Mouse (Mus musculus) lung, embryonic 15.5 days (tissue): ENCODE results near the gene Trim41. TPM values are rescaled to one million over a fixed set of nuclear protein-coding genes. Genes with fewer than 3 reads are reported as not detected.
"Not testable (repeated sequence)": the region's sequence is repeated elsewhere in the genome, so short reads cannot be mapped to it uniquely, and the experiment has no call there.

Experiments
- ATAC-seq: fragments of 200-750 bp; cut with Nextera tagmentation; 2 replicates; pipeline ENCODE4 v1.8.0; 2017; ENCODE audit warnings: moderate number of reproducible peaks, borderline replicate concordance; ENCODE audit not compliant: low FRiP score, low TSS enrichment; ENCODE audit errors: extremely low read depth
- H3K27ac ChIP-seq: fragments of 300-500 bp; sonication (generic); 2 replicates; pipeline ENCODE4 v1.5.1; 2015; ENCODE audit warnings: moderate library complexity, mild to moderate bottlenecking, inconsistent platforms
- H3K27me3 ChIP-seq: fragments of 300-500 bp; sonication (generic); 2 replicates; pipeline ENCODE4 v1.6.1; 2015; ENCODE audit warnings: inconsistent platforms
- H3K36me3 ChIP-seq: fragments of 300-500 bp; sonication (generic); 2 replicates; pipeline ENCODE4 v1.6.1; 2015; ENCODE audit warnings: inconsistent platforms
- H3K4me1 ChIP-seq: fragments of 300-500 bp; sonication (generic); 2 replicates; pipeline ENCODE4 v1.6.1; 2015; ENCODE audit warnings: inconsistent platforms
- H3K4me2 ChIP-seq: fragments of 300-500 bp; sonication (generic); 2 replicates; pipeline ENCODE4 v1.6.1; 2015; ENCODE audit warnings: inconsistent platforms, mild to moderate bottlenecking, moderate library complexity
- H3K4me3 ChIP-seq: fragments of 300-500 bp; sonication (generic); 2 replicates; pipeline ENCODE4 v1.5.1; 2015; ENCODE audit warnings: mild to moderate bottlenecking, inconsistent platforms
- H3K9ac ChIP-seq: fragments of 300-500 bp; sonication (generic); 2 replicates; pipeline ENCODE4 v1.6.1; 2015; ENCODE audit warnings: inconsistent platforms
- H3K9me3 ChIP-seq: fragments of 300-500 bp; sonication (generic); 2 replicates; pipeline ENCODE4 v1.6.1; 2016; ENCODE audit warnings: inconsistent platforms
- WGBS: fragments of 180-500 bp; shearing (Covaris S2); methylation state at CpG from one replicate; pipeline ENCODE4 v1.1.7; 2015; 5-methylcytosine and 5-hydroxymethylcytosine counted together
- polyA plus RNA-seq: library from polyadenylated mRNA; unstranded; fragments of >200 nt; fragmentation: Nextera tagmentation; extraction: Ambion mirVana; gene quantifications from 2 replicates; pipeline ENCODE4 v1.2.1, GENCODE M21; 2015

Trim41 gene
- polyA plus RNA-seq, 1 experiment from 2014 or later, result 5.7 TPM

GRCm38 (mm10) chr11:48836990-48837309 lies 19.8 kb upstream of the Trim41 start:
- H3K36me3 ChIP-seq, result no peaks in the 10 kb centered on the region
- peak overlapping the region; percentile 91 for H3K4me2 ChIP-seq
- ATAC-seq, result no peak
- H3K9ac ChIP-seq, result peak overlapping the region; percentile 62; the same call in 1 of the 2 replicates
- peak overlapping the region; percentile 88 for H3K4me3 ChIP-seq
- peaks cover 11% of the 10 kb centered on the region for H3K4me1 ChIP-seq
- H3K27me3 ChIP-seq, result no peaks in the 10 kb centered on the region
- no peaks in the 10 kb centered on the region for H3K9me3 ChIP-seq
- WGBS, result 17% methylated on average over 11 of the region's 11 CpGs
- no peak overlapping the region for H3K27ac ChIP-seq

- no peak for ATAC-seq
- no peak overlapping the region for H3K4me3 ChIP-seq
- WGBS, result 74% methylated on average over 6 of the region's 6 CpGs
These were observed 18.8 kb upstream of the Trim41 start for GRCm38 (mm10) chr11:48835923-48836322.

GRCm38 (mm10) chr11:48833731-48834639 lies 16.8 kb upstream of the Trim41 start:
- Histone ChIP-seq H3K27me3 (no peaks in the 10 kb centered on the region), H3K27ac (peak overlapping the region; percentile 73), H3K4me1 (peaks cover 11% of the 10 kb centered on the region), H3K9me3 (no peaks in the 10 kb centered on the region), H3K9ac (peak overlapping the region; percentile 67), H3K36me3 (no peaks in the 10 kb centered on the region), H3K4me3 (peak overlapping the region; percentile 70), H3K4me2 (peak overlapping the region; percentile 59)
- 1% methylated on average over 30 of the region's 30 CpGs for whole genome bisulfite sequencing
- ATAC-seq, result peak; percentile 88

More at GRCm38 (mm10) chr11:48835923-48836322, 18.8 kb upstream of the Trim41 start:
- Histone ChIP-seq H3K4me2 (no peak overlapping the region), H3K27me3 (no peaks in the 10 kb centered on the region), H3K36me3 (no peaks in the 10 kb centered on the region), H3K4me1 (peaks cover 11% of the 10 kb centered on the region), H3K9me3 (no peaks in the 10 kb centered on the region), H3K9ac (no peak overlapping the region), H3K27ac (no peak overlapping the region)

- H3K27ac ChIP-seq, result 0 out of 2 replicates have a peak overlapping the region, but pooled peaks have one; percentile 73
- peaks cover 11% of the 10 kb centered on the region for H3K4me1 ChIP-seq
- H3K4me3 ChIP-seq, result peak overlapping the region; percentile 70
- no peak overlapping the region for H3K9ac ChIP-seq
- ATAC-seq, result no peak
- H3K27me3 ChIP-seq, result no peaks in the 10 kb centered on the region
- H3K36me3 ChIP-seq, result no peaks in the 10 kb centered on the region
- H3K4me2 ChIP-seq, result peak overlapping the region; percentile 59
- WGBS, result 28% methylated on average over 9 of the region's 9 CpGs
- no peaks in the 10 kb centered on the region for H3K9me3 ChIP-seq
These were observed 16.1 kb upstream of the Trim41 start for GRCm38 (mm10) chr11:48833078-48833730.

GRCm38 (mm10) chr11:48831273-48831672 lies 14.1 kb upstream of the Trim41 start:
- no peak overlapping the region for H3K27ac ChIP-seq
- H3K9ac ChIP-seq, result no peak overlapping the region
- H3K9me3 ChIP-seq, result no peaks in the 10 kb centered on the region
- no peak for ATAC-seq
- 53% methylated on average over 2 of the region's 2 CpGs for WGBS
- no peak overlapping the region for H3K4me3 ChIP-seq
- H3K4me2 ChIP-seq, result no peak overlapping the region
- no peaks in the 10 kb centered on the region for H3K27me3 ChIP-seq
- no peaks in the 10 kb centered on the region for H3K36me3 ChIP-seq
- peaks cover 10% of the 10 kb centered on the region for H3K4me1 ChIP-seq

DNA sequence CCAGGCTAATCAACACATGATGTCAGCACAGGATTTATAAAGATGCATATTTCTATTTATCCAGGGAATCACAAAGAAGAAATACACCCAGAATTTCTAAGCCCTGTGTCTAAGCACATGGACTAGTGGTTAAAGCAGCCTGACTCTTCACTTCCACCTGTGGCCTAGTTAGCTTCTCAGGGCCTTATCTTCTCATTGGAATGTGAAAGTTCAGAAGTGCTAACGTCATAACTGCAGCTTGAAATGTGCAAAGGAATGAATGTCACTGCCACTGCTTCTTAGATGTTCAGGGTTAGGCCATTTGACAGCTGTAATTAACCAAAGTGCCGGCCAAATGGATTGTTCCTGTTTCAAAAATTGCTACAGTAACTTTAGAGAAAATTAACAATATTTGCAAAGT lies 13.1 kb upstream of the Trim41 start:
- no peak for ATAC-seq
- Histone ChIP-seq H3K27ac (no peak overlapping the region), H3K36me3 (no peaks in the 10 kb centered on the region), H3K9ac (no peak overlapping the region), H3K9me3 (no peaks in the 10 kb centered on the region), H3K27me3 (no peaks in the 10 kb centered on the region), H3K4me2 (no peak overlapping the region), H3K4me3 (no peak overlapping the region), H3K4me1 (peaks cover 10% of the 10 kb centered on the region)
- 38% methylated on average over 2 of the region's 2 CpGs for WGBS

DNA sequence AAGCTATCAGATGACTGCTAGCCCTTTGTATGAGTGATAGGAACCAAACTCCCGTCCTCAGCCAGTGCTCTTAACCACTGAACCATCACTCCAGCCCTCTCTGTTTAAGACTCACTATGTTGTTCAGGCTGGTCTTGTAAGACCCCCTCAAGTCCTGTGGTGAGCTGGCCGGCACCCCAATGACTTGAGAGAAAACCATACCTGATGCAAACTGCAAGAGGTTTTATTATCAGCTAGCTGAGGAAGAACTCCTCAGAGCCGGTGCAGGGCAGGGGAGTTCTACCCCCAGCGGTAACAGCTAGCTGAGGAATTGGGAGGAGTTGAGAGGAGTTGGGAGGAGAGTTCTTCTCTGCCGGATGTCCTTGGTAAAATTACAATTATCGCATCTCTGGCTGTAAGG lies 10.8 kb upstream of the Trim41 start:
- Histone ChIP-seq H3K4me1 (peaks cover 20% of the 10 kb centered on the region), H3K4me2 (no peak overlapping the region), H3K27ac (no peak overlapping the region), H3K4me3 (no peak overlapping the region), H3K27me3 (peaks cover 5% of the 10 kb centered on the region; the same call in 1 of the 2 replicates), H3K9ac (no peak overlapping the region), H3K36me3 (no peaks in the 10 kb centered on the region), H3K9me3 (no peaks in the 10 kb centered on the region)
- ATAC-seq, result no peak
- 70% methylated on average over 6 of the region's 6 CpGs for WGBS

DNA sequence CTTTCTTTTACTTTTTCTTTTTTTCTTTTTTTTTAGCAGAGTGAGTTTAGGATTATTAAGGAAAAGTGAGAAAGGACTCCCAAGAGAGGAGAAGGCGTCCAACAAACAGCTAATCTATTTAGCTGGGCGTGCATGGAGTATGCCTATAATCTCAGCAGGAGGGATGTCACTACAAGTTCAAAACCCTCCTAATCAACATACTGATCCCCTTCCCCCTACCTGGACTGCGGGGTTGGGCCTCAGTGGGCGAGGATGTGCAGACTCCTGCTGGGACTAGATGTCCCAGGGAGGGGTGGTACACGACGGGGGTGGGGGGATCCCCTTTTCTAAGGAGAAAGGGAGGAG lies 9.6 kb upstream of the Trim41 start:
- ATAC-seq, result peak; percentile 39; the same call in 1 of the 2 replicates
- peaks cover 20% of the 10 kb centered on the region for H3K4me1 ChIP-seq
- H3K9me3 ChIP-seq, result no peaks in the 10 kb centered on the region
- H3K27ac ChIP-seq, result peak overlapping the region; percentile 70
- H3K36me3 ChIP-seq, result no peaks in the 10 kb centered on the region
- H3K4me2 ChIP-seq, result peak overlapping the region; percentile 74
- peak overlapping the region; percentile 50 for H3K4me3 ChIP-seq
- peak overlapping the region; percentile 54 for H3K9ac ChIP-seq
- peaks cover 5% of the 10 kb centered on the region; the same call in 1 of the 2 replicates for H3K27me3 ChIP-seq
- 0% methylated on average over 6 of the region's 6 CpGs for WGBS

GRCm38 (mm10) chr11:48825979-48826751 lies 9.0 kb upstream of the Trim41 start, which contains the start of the genes Trim7 and Gm12184:
Trim7 (plus strand) TSS chr11:48826140.
Gm12184 (minus strand) TSS chr11:48826655.
- peak within 1 kb of the TSS; percentile 70 for H3K27ac ChIP-seq
- peak within 1 kb of the TSS; percentile 54 for H3K9ac ChIP-seq
- WGBS, result under 1% methylated on average over 39 of the region's 92 CpGs
- peaks cover 20% of the 10 kb centered on the region for H3K4me1 ChIP-seq
- not testable (repeated sequence) for H3K9me3 ChIP-seq, H3K27me3 ChIP-seq, H3K36me3 ChIP-seq
- H3K4me3 ChIP-seq, result peak within 1 kb of the TSS; percentile 50
- ATAC-seq, result peak; percentile 87
- H3K4me2 ChIP-seq, result peak within 1 kb of the TSS; percentile 74

DNA sequence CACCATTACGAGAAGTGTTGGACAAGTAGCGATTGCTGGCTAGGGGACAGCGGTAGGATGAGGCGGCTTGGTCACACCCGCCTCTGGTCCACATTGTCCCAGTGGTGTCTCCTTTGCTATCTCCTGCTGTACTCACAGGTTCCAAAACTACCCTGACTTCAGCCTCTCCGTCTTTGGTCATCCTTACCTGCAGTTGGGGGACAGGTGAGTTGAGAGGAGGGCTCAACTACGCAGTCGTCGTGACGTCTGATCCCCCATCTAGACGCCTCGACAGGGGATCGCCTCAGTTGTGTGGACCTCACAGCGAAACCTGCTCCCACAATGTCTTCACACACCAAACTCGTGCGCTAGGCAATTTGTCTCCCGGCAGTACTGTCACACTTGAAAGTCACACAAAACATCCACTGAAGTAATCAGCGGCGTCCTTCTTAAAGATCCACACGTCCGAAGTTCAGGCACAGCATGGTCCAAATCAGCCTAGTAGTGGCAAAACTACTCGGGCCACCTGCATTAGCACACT lies 7.2 kb upstream of the Trim41 start:
- Histone ChIP-seq H3K27me3 (peaks cover 5% of the 10 kb centered on the region; the same call in 1 of the 2 replicates), H3K4me3 (peak overlapping the region; percentile 39), H3K4me1 (peaks cover 20% of the 10 kb centered on the region), H3K27ac (no peak overlapping the region), H3K9me3 (no peaks in the 10 kb centered on the region), H3K9ac (peak overlapping the region; percentile 34; the same call in 1 of the 2 replicates), H3K4me2 (peak overlapping the region; percentile 71), H3K36me3 (no peaks in the 10 kb centered on the region)
- 5% methylated on average over 22 of the region's 22 CpGs for WGBS
- ATAC-seq, result no peak

GRCm38 (mm10) chr11:48823536-48823972 lies 6.4 kb upstream of the Trim41 start:
- H3K27ac ChIP-seq, result no peak overlapping the region
- H3K4me2 ChIP-seq, result peak overlapping the region; percentile 71
- 0 out of 2 replicates have a peak overlapping the region, but pooled peaks have one; percentile 34 for H3K9ac ChIP-seq
- no peak for ATAC-seq
- H3K36me3 ChIP-seq, result no peaks in the 10 kb centered on the region
- no peaks in the 10 kb centered on the region for H3K9me3 ChIP-seq
- H3K4me3 ChIP-seq, result peak overlapping the region; percentile 39
- H3K4me1 ChIP-seq, result peaks cover 24% of the 10 kb centered on the region
- under 1% methylated on average over 15 of the region's 15 CpGs for WGBS
- peaks cover 5% of the 10 kb centered on the region; the same call in 1 of the 2 replicates for H3K27me3 ChIP-seq
